Mouse (Mus musculus) brain, embryonic 14.5 days (tissue): ENCODE results near the gene Trdmt1.

Experiments
- CTCF ChIP-seq: fragments of 200-500 bp; IDR thresholded peaks from 2 replicates; pipeline ENCODE4 v1.5.1; 2012; ENCODE audit warnings: inconsistent platforms, mild to moderate bottlenecking, moderate library complexity, borderline replicate concordance; ENCODE audit not compliant: insufficient read depth, insufficient read length; ENCODE audit errors: extremely low read depth
- POLR2A ChIP-seq: fragments of 200-500 bp; IDR thresholded peaks from 2 replicates; pipeline ENCODE4 v1.6.1; 2012; ENCODE audit warnings: mild to moderate bottlenecking, inconsistent platforms, borderline replicate concordance; ENCODE audit not compliant: poor library complexity, insufficient read depth, insufficient read length, severe bottlenecking; ENCODE audit errors: extremely low read depth

- TF ChIP-seq POLR2A: no peak
- TF ChIP-seq CTCF: no peak
These were observed 18.3 kb downstream of the Trdmt1 start for GRCm38 (mm10) chr2:13526205-13526604.
